Mouse (Mus musculus) ES-E14 (cell line): ENCODE results near the gene B020031M17Rik.
"Not testable (repeated sequence)": the region's sequence is repeated elsewhere in the genome, so short reads cannot be mapped to it uniquely, and the experiment has no call there.

Experiments used
- CHD2 ChIP-seq: IDR thresholded peaks from 2 replicates; pipeline ENCODE4 v1.6.1; 2014; ENCODE audit warnings: mild to moderate bottlenecking, low read depth, low read length, inconsistent platforms
- HCFC1 ChIP-seq: IDR thresholded peaks from 2 replicates; pipeline ENCODE4 v1.6.1; 2012; ENCODE audit warnings: low read length, inconsistent platforms, borderline replicate concordance; ENCODE audit not compliant: insufficient read depth
- MAFK ChIP-seq: IDR thresholded peaks from 2 replicates; pipeline ENCODE4 v1.6.1; 2014; ENCODE audit warnings: mild to moderate bottlenecking, low read depth, low read length, inconsistent platforms; ENCODE audit not compliant: insufficient read depth

- not testable (repeated sequence) for TF ChIP-seq HCFC1, MAFK, CHD2
Measured at GRCm38 (mm10) chr13:119965302-119965952, 14.8 kb upstream of the B020031M17Rik start.
